Mouse (Mus musculus): ENCODE results near the gene Fn3krp.
A peak's percentile ranks its signal among the peaks of the same experiment; 100 is the strongest.

Gene Fn3krp

GRCm38 (mm10) chr11:121420830-121421552 lies at the start of gene Fn3krp:
TSS of gene Fn3krp (plus strand) at chr11:121421401.
- peak; percentile 96 for DNase-seq (ENCODE audit: low read depth)

- DNase-seq (ENCODE audit: low read depth): no peak
Observed at GRCm38 (mm10) chr11:121373305-121373704, 47.9 kb upstream of the Fn3krp start.

GRCm38 (mm10) chr11:121378644-121379043 lies 42.6 kb upstream of the Fn3krp start:
- no peak for DNase-seq (ENCODE audit: low read depth)

- DNase-seq (ENCODE audit: low read depth): no peak
Observed at GRCm38 (mm10) chr11:121380294-121380693, 40.9 kb upstream of the Fn3krp start.

DNA sequence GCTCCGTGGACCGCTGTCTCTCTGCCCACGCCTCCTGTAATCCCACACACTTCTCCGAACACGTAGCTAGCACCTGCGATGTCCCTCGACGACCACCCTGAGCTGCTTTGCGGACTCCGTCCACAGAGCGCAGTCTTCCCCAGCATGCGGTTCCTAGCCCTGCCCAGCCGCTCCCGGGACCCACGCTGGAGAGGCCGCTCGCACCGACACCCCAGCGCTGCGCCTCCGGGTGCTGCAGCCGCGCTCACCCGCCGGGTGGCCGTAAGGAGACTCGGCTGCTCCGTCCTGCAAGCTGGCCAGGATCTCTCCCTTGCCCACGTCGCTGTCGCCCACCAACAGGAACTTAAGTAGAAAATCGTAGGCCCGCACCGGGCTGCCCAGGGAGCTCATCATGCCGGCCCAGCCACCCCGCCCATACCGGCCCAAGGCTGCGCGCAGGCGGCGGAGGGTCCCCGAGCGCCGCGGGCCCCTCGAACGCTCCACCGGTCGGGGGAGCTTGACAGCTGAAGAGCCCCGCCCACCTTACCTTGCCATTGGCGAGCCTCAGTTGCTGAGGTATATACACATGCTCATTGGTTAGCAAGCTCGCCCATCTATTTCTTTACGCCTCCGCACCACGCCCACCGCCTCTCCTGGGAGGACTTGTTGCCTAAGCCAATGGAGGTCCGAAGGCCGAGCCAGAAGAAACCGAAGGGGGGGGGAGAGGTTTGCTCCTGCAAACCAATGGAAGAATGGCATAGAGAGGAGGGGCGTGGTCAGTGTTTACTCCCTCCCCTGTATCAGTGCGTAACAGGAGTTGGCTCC lies 33.2 kb upstream of the Fn3krp start, which contains the start of gene Rab40b:
Rab40b (minus strand) TSS at position 502 of the 804 bp plus-strand sequence.
- DNase-seq (ENCODE audit: low read depth): peak; percentile 98

DNA sequence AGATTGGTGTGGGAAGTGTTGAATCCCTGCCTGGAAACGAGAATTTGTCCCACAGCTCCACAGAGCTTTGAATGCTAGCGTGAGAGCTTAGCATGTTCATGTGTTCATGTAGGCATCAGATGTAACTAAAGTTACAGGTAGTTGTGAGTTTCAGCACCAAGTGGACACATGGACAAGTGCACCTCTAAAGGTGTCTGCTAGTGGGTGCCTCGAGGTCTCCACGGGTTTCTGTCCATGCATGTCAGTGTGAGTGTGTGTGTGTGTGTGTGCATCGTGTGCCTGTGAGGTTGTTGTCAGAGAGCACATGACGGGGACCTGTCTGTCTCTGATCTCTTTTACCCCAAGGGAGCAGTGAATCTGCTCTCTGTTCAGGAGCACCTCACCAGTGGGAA lies 32.7 kb upstream of the Fn3krp start:
- no peak for DNase-seq (ENCODE audit: low read depth)

- no peak for DNase-seq (ENCODE audit: low read depth)
Observed at GRCm38 (mm10) chr11:121390793-121391192, 30.4 kb upstream of the Fn3krp start.

DNA sequence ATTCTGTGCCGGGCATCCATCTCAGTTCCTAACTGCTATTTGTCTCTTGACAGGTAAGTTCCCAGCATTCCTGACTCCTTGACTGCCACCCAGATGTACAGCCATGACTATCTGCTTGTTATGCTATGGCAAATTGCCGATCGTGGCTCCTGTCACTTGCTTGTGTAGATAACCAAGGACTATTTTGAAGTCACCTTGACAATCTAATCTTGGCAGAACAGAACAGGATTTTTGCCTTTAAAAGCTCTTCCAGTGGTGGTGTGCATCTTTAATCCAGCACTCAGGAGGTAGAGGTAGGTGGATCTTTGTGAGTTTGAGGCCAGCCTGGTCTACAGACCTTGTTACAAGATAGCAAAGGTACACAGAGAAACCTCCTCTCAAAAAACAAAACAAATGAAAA lies 28.8 kb upstream of the Fn3krp start:
- no peak for DNase-seq (ENCODE audit: low read depth)

DNA sequence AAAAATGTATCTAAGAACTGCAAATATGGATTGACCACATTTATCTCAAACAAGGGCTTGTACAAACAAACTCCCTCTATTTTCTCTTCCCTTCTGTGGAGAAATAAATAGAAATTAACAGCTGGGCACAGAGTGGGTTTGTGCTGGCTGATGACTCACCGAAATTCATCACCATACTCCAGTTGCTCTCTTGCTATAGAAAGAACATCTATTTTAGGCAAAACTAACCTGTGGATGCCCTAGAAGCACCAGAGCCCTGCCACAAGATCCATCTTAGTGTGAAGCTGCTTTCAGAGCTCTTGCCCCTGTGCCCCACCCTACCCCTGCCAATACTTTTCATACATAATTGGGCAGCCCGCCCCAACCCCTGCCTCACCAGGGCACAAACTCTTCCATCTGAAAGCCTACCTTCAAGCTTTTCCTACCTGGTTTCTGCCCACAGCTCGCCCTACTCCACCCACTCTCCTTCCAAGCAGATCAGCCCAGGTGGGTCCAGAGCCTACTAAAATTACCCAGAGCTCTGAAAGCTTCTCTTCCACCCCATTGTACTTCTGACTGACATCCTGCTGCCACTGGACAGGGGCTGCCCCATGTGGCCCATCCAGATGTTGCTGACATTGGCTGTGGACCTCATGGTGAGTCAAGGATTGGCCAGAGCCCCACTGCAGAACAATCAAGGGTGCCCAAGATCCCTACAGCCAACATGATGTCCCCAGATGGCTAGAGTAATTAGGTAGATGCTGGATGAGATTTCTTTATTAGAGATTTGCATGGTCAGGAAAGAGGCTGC lies 13.6 kb upstream of the Fn3krp start:
- DNase-seq (ENCODE audit: low read depth): no peak

- no peak for DNase-seq (ENCODE audit: low read depth)
Observed at GRCm38 (mm10) chr11:121414762-121415161, 6.4 kb upstream of the Fn3krp start.

GRCm38 (mm10) chr11:121415351-121415750 lies 5.8 kb upstream of the Fn3krp start:
- no peak for DNase-seq (ENCODE audit: low read depth)

DNA sequence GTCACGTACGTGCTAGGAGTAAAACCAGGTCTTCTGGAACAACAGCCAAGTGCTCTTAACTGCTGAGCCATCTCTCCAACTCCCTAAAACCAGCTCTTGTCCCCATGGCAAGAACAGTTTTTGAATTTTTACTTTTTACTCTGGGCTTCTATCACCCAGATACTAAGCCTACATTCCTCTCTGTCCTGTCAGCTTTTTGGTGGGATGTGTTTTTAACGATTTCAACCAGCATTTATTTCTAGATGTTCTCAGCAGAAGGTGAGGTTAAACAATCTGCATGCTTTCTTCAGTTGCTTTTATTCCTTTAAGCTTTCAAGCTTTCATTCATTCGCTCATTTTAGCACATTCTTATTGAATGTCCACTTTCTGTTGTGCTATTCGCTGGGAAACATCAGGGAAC lies 3.2 kb upstream of the Fn3krp start:
- no peak for DNase-seq (ENCODE audit: low read depth)

DNA sequence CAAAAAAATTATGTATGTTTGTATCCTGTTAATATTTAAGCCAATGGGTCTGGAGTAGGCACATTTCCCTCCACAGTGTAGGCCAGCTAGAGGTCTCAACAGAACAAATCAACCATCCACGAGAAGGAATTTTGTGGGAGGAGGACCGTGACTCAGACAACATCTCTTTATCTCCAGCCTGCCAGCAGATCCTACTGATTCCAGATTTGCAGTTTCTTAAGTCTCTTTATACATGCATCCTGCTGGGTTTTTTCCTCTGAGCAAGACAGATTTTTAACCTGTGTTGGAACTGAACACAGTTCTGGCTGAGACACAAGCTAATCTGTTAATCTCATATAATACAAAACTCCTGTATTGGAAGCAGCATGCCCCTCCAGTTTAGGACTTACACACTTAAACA lies 2.3 kb upstream of the Fn3krp start:
- DNase-seq (ENCODE audit: low read depth): no peak

DNA sequence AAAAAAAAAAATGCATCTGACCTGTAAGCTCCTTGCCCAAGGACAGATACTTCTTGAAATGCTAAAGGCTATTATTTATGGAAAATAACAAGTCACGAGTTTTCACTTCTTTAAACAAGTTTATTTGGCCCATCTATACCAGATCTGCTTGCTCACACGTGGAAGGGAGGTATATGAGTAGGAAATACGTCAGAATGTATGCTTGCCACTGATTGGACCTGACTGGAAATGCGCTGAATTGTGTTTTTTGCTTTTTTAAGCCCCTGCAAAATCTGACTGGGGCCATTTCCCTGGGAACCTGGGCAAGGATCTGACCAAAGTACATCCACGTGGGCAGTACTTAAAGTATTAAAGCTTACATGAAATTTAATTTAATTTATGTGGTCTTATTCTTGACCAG lies 822 bp upstream of the Fn3krp start:
- no peak for DNase-seq (ENCODE audit: low read depth)

- no peak for DNase-seq (ENCODE audit: low read depth)
Observed at GRCm38 (mm10) chr11:121421553-121422173, 462 bp downstream of the Fn3krp start.

GRCm38 (mm10) chr11:121433397-121433796 lies 12.2 kb downstream of the Fn3krp start:
- DNase-seq (ENCODE audit: low read depth): no peak

- no peak for DNase-seq (ENCODE audit: low read depth)
Observed at GRCm38 (mm10) chr11:121434156-121435155, 13.3 kb downstream of the Fn3krp start, which contains the start of gene Fn3k. TSS of gene Fn3k (plus strand) at chr11:121434913.

- DNase-seq (ENCODE audit: low read depth): no peak
Observed at GRCm38 (mm10) chr11:121437236-121437635, 16.0 kb downstream of the Fn3krp start.

DNA sequence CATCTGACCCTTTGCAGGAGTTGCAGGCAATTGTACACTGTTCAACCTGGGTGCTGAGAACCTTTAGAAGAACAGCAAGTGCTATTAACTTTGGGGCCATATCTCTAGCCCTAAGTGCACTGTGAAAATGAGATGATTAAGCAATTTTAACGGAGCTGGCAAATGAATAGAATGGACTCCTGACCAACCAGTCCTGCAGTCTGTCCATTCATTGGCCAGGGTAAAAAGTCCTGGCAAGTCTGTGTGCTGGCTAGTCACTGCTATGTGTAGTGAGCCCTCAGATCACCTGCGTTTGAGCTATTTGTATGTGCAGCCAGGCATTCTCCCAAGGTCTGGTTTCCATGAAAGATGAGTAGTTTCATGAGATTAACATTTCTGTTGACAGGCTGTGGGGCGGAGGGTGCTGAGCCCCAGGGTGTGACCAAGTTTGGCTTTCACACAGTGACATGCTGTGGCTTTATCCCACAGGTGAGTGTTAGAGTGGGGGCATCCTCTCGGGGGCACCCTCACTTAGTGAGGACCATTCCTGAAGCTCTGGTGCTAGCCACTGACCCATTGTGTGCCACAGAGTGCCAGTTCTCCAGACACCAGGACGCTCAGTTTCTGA lies 18.6 kb downstream of the Fn3krp start:
- DNase-seq (ENCODE audit: low read depth): no peak

DNA sequence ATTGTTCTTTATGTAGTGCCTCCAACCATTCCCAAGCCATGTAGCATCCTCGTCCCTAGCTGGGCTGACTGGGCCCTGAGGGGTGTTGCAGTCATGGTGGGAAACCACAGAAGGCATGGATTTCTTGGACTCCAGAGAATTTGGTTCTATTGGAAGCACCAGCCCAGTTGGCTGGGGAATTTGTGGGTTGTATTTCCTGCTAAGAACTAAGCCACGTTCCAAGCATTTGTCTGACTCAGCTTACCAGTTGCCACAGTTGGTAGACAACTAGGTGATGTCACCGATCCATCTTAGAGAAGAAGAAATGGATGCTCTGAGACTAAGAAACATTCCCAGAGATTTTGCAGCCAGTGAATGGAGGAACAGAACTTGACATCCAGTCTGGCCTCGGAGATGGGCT lies 20.5 kb downstream of the Fn3krp start:
- DNase-seq (ENCODE audit: low read depth): no peak

Measured in fibroblast of lung, adult 2 months (primary cell).